Mouse (Mus musculus) testis, adult 2 months (tissue): Measurements from ENCODE around the gene Dock10.

Source experiments
- CTCF ChIP-seq: fragments of 200-500 bp; IDR thresholded peaks from 2 replicates; pipeline ENCODE4 v1.5.1; 2012; ENCODE audit warnings: low read depth, mild to moderate bottlenecking, inconsistent platforms, low read length, moderate library complexity; ENCODE audit not compliant: control insufficient read depth, insufficient read depth, insufficient replicate concordance
- POLR2A ChIP-seq: fragments of 200-500 bp; IDR thresholded peaks from 2 replicates; pipeline ENCODE4 v1.6.1; 2012; ENCODE audit warnings: low read depth, mild to moderate bottlenecking, inconsistent platforms, low read length, moderate library complexity; ENCODE audit not compliant: control insufficient read depth

GRCm38 (mm10) chr1:80756060-80756439 lies 2.3 kb downstream of the Dock10 start:
- TF ChIP-seq POLR2A (no peak), CTCF (no peak)
